Mouse (Mus musculus) olfactory bulb, adult 2 months (tissue): Measurements from ENCODE around the gene Pgpep1.

Source experiments
- CTCF ChIP-seq: fragments of 200-500 bp; IDR thresholded peaks from 2 replicates; pipeline ENCODE4 v1.5.1; 2012; ENCODE audit warnings: low read depth, mild to moderate bottlenecking, low read length, moderate library complexity; ENCODE audit not compliant: insufficient read depth
- POLR2A ChIP-seq: fragments of 200-500 bp; IDR thresholded peaks from 2 replicates; pipeline ENCODE4 v1.6.1; 2012; ENCODE audit warnings: mild to moderate bottlenecking, low read depth, low read length, moderate library complexity; ENCODE audit not compliant: insufficient read depth

DNA sequence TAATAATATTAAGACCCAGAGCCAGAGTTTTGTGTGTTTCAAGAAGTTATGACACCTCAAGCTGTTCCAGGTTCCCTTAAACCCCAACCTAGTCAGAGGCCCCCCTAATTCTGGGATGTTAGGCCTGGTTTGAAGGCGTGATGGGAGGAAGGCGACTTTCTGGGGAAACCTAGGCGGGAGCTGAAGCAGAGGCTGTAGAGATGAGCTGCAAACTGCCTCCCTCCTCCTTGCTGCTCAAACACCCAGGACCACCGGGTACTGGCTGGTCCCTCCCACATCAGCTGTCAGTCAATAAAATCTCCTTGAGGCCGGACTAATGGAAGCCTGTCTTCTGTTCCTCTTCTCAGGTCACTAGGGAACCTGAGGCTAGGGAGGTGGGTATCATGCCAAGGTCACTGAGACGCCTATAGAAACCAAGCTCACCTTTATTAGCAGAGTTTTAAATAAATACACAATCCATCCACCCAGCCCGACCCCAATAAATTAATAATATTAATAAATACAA, 31.1 kb downstream of the Pgpep1 start:
- TF ChIP-seq POLR2A (no peak), CTCF (no peak)
